Mouse (Mus musculus) heart, postnatal 10 days (tissue): ENCODE results near the gene Hpn. TPM values are rescaled to one million over a fixed set of nuclear protein-coding genes. Genes with fewer than 3 reads are reported as not detected.
A peak's percentile ranks its signal among the peaks of the same experiment; 100 is the strongest.

ENCODE experiments used
- DNase-seq, 2 experiments: peaks; one replicate each; pipeline ENCODE4 v3.0.0; 2021
- intact Hi-C: fragments of 180-260 bp; cut with DNase I; formaldehyde crosslinking; loops from one replicate; pipeline ENCODE4 v1.15.1; 2025
- total RNA-seq, 2 experiments: library from RNA; stranded (reverse); gene quantifications; 2 replicates each; pipeline ENCODE4 v1.2.3; 2021

Gene Hpn
- total RNA-seq, 2 experiments from 2014 or later, result 2.5 to 3.0 TPM

- no peak for DNase-seq
- intact Hi-C loops, result no loop called here
These were observed 29.8 kb upstream of the Hpn start for GRCm38 (mm10) chr7:31144886-31145285.

GRCm38 (mm10) chr7:31140941-31141340, 25.9 kb upstream of the Hpn start:
- DNase-seq, result no peak
- intact Hi-C loops, result no loop called here

- intact Hi-C loops, result no loop called here
- DNase-seq, result no peak
These were observed 25.2 kb upstream of the Hpn start for GRCm38 (mm10) chr7:31140302-31140701.

- intact Hi-C loops, result loop anchor here (1.0 to 2.0 kb wide), 2 partner anchors 33 to 37 kb away; no protein-coding TSS in a partner anchor
- DNase-seq, result peak; percentile 76 to 81
These were observed 24.7 kb upstream of the Hpn start for GRCm38 (mm10) chr7:31139765-31140164.

- DNase-seq, result no peak
- intact Hi-C loops, result no loop called here
These were observed 20.6 kb upstream of the Hpn start for GRCm38 (mm10) chr7:31135717-31136116.

GRCm38 (mm10) chr7:31131866-31132265, 16.8 kb upstream of the Hpn start:
- intact Hi-C loops, result loop anchor here (2.0 kb wide), 1 partner anchor 45 kb away; no protein-coding TSS in a partner anchor
- DNase-seq, result no peak

- DNase-seq, result peak; percentile 62 to 75
- intact Hi-C loops, result loop anchor here (2.0 kb wide), 1 partner anchor 46 kb away; no protein-coding TSS in a partner anchor
These were observed 15.8 kb upstream of the Hpn start for GRCm38 (mm10) chr7:31130841-31131240.

- intact Hi-C loops, result loop anchor here (2.0 kb wide), 1 partner anchor 47 kb away; no protein-coding TSS in a partner anchor
- no peak for DNase-seq
These were observed 15.1 kb upstream of the Hpn start for GRCm38 (mm10) chr7:31130197-31130596.

GRCm38 (mm10) chr7:31128157-31128705, 13.1 kb upstream of the Hpn start:
- intact Hi-C loops, result no loop called here
- DNase-seq, result no peak

GRCm38 (mm10) chr7:31126851-31127724, 12.0 kb upstream of the Hpn start, which contains the start of gene Scn1b:
Gene Scn1b, minus strand, starts transcription at chr7:31127003.
- intact Hi-C loops, result loop anchor here (2.0 kb wide), 2 partner anchors 14 to 22 kb away; no protein-coding TSS in a partner anchor
- peak in 1 of 2 experiments; percentile 67 for DNase-seq

GRCm38 (mm10) chr7:31126211-31126751, 11.2 kb upstream of the Hpn start:
- DNase-seq, result peak in 1 of 2 experiments; percentile 38
- intact Hi-C loops, result loop anchor here (2.0 kb wide), 2 partner anchors 13 to 21 kb away; no protein-coding TSS in a partner anchor

- intact Hi-C loops, result no loop called here
- no peak for DNase-seq
These were observed 10.0 kb upstream of the Hpn start for GRCm38 (mm10) chr7:31125116-31125515.

- DNase-seq, result no peak
- intact Hi-C loops, result no loop called here
These were observed 9.3 kb upstream of the Hpn start for GRCm38 (mm10) chr7:31124381-31124780.

GRCm38 (mm10) chr7:31123697-31124096, 8.6 kb upstream of the Hpn start:
- intact Hi-C loops, result no loop called here
- DNase-seq, result no peak

- intact Hi-C loops, result no loop called here
- no peak for DNase-seq
These were observed 7.8 kb upstream of the Hpn start for GRCm38 (mm10) chr7:31122641-31123631.

- DNase-seq, result no peak
- intact Hi-C loops, result no loop called here
These were observed 4.5 kb upstream of the Hpn start for GRCm38 (mm10) chr7:31119556-31119955.

GRCm38 (mm10) chr7:31118486-31118885, 3.4 kb upstream of the Hpn start:
- intact Hi-C loops, result no loop called here
- peak; percentile 62 to 63 for DNase-seq

- intact Hi-C loops, result no loop called here
- DNase-seq, result no peak
These were observed 2.4 kb upstream of the Hpn start for GRCm38 (mm10) chr7:31117465-31117864.

GRCm38 (mm10) chr7:31116721-31117145, 1.6 kb upstream of the Hpn start:
- no peak for DNase-seq
- intact Hi-C loops, result no loop called here

- peak; percentile 85 to 88 for DNase-seq
- intact Hi-C loops, result no loop called here
These were observed 525 bp upstream of the Hpn start for GRCm38 (mm10) chr7:31115587-31116043.
